Mouse (Mus musculus) heart, embryonic 16.5 days (tissue): ENCODE measurements around the gene Snx11. TPM values are rescaled to one million over a fixed set of nuclear protein-coding genes. Genes with fewer than 3 reads are reported as not detected.

Experiments
- ATAC-seq: fragments of 200-750 bp; cut with Nextera tagmentation; replicated peaks from 2 replicates; pipeline ENCODE4 v1.8.0; 2017; ENCODE audit warnings: moderate number of reproducible peaks; ENCODE audit not compliant: insufficient read depth, low FRiP score; ENCODE audit errors: extremely low read depth
- H3K27ac ChIP-seq: fragments of 300-500 bp; sonication (generic); 2 replicates; pipeline ENCODE4 v1.5.1; 2014; ENCODE audit warnings: mild to moderate bottlenecking, low read length, control low read depth, moderate library complexity
- H3K27me3 ChIP-seq: fragments of 300-500 bp; sonication (generic); 2 replicates; pipeline ENCODE4 v1.6.1; 2014; ENCODE audit warnings: low read length, mixed read lengths; ENCODE audit not compliant: control insufficient read depth, insufficient read depth
- H3K36me3 ChIP-seq: fragments of 300-500 bp; sonication (generic); 2 replicates; pipeline ENCODE4 v1.6.1; 2014; ENCODE audit not compliant: control insufficient read depth, insufficient read depth
- H3K4me1 ChIP-seq: fragments of 300-500 bp; sonication (generic); 2 replicates; pipeline ENCODE4 v1.6.1; 2014; ENCODE audit warnings: low read length, mixed read lengths; ENCODE audit not compliant: control insufficient read depth, insufficient read depth
- H3K4me2 ChIP-seq: fragments of 300-500 bp; sonication (generic); 2 replicates; pipeline ENCODE4 v1.6.1; 2014; ENCODE audit warnings: low read depth, mild to moderate bottlenecking, control low read depth, low read length
- H3K4me3 ChIP-seq: fragments of 300-500 bp; sonication (generic); 2 replicates; pipeline ENCODE4 v1.5.1; 2014; ENCODE audit warnings: mild to moderate bottlenecking, control low read depth, low read length
- H3K9ac ChIP-seq: fragments of 300-500 bp; sonication (generic); 2 replicates; pipeline ENCODE4 v1.6.1; 2014; ENCODE audit warnings: low read length, control low read depth
- H3K9me3 ChIP-seq: fragments of 300-500 bp; sonication (generic); replicated peaks from 2 replicates; pipeline ENCODE4 v1.6.1; 2016; ENCODE audit warnings: low read length; ENCODE audit not compliant: control insufficient read depth
- WGBS: fragments of 180-500 bp; shearing (Covaris S2); extraction: QIAGEN DNeasy Blood & Tissue Kit; methylation state at CpG from one replicate; pipeline ENCODE4 v1.1.7; 2014; 5-methylcytosine and 5-hydroxymethylcytosine counted together
- polyA plus RNA-seq: library from polyadenylated mRNA; unstranded; fragments of >200 nt; fragmentation: Nextera tagmentation; extraction: Ambion mirVana; gene quantifications from 2 replicates; pipeline ENCODE4 v1.2.1, GENCODE M21; 2015

The Snx11 gene
- polyA plus RNA-seq, 1 experiment from 2014 or later = 11.9 TPM

GRCm38 (mm10) chr11:96718609-96719008 is 58.8 kb downstream of the Snx11 start:
- no peak overlapping the region for H3K27ac ChIP-seq
- no peak overlapping the region for H3K9ac ChIP-seq
- H3K27me3 ChIP-seq = 0 out of 2 replicates have a peak, but pooled peaks cover 3% of the 10 kb centered on the region
- no peaks in the 10 kb centered on the region; the same call in 1 of the 2 replicates for H3K4me1 ChIP-seq
- ATAC-seq = no peak
- H3K4me2 ChIP-seq = no peak overlapping the region
- 51% methylated on average over 7 of the region's 7 CpGs for WGBS
- H3K4me3 ChIP-seq = no peak overlapping the region
- H3K9me3 ChIP-seq = no peaks in the 10 kb centered on the region
- no peaks in the 10 kb centered on the region for H3K36me3 ChIP-seq

Other genes starting within 250 kb of the Snx11 start
- 45.3 and 49.9 TPM in 2 replicates for gene Cbx1, start 11.6 kb upstream of the Snx11 start, polyA plus RNA-seq
- gene Nfe2l1, start 52.4 kb upstream of the Snx11 start, polyA plus RNA-seq = 81.3 and 90.1 TPM in 2 replicates
- gene Copz2, start 72.3 kb upstream of the Snx11 start, polyA plus RNA-seq = 118 and 129 TPM in 2 replicates
- gene Cdk5rap3, start 138.9 kb upstream of the Snx11 start, polyA plus RNA-seq = 48.7 and 60.5 TPM in 2 replicates
- gene Prr15l, start 150.5 kb upstream of the Snx11 start, polyA plus RNA-seq = 1.0 and 5.6 TPM in 2 replicates
- 45.8 and 48.9 TPM in 2 replicates for gene Pnpo, start 166.4 kb upstream of the Snx11 start, polyA plus RNA-seq
- gene Sp2, start 205.4 kb upstream of the Snx11 start, polyA plus RNA-seq = 15.2 and 15.7 TPM in 2 replicates
- gene Sp6, start 235.8 kb upstream of the Snx11 start, polyA plus RNA-seq = 0.21 TPM in 1 of 2 replicates, not detected in the other